Mouse (Mus musculus): Measurements from ENCODE around the gene Dhodh.
A peak's percentile ranks its signal among the peaks of the same experiment; 100 is the strongest.

DNA sequence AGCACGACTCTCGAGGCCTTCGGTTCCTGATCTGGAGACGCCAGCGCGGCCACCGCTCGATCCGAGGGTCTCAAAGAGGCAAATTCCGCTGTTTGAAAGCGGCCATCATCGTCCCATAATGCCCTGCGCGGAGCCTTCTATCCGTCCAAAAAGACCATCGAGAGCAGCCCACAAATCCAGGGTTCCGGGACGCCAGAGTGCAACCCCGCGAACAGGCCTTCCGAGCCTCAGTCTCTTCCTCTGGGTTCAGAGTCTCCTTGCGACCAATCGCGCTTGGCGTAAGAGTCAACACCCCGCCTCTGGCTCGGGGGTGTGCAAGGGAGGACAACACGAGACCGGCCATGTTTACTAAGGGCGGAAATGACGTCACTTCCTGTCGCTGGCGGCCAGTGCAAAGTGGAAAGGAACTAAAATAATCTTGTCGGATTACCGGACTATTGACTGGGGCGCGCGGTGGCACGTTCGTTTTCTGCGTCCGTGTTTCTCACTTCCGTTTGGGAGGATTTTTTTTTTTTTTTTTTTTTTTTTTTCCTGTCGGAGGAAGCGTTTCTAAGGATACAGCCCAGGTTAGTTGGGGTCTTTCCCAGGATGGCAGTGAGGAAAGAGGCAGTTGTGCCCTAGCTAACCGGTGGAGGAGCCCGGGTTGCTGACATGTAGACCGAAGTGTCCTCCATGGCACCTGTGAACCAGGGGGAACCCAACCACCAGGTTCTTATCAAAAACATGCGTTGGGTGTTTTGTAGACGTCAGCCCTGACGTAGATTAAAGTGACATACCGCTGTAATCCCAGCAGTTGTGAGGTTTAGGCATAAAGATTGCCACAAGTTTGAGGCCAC, 42.8 kb downstream of the Dhodh start, which contains the start of the genes Dhx38 and Txnl4b:
- TF ChIP-seq CTCF (IDR thresholded peaks at IDR 0.05) (no peak), EP300 (IDR thresholded peaks at IDR 0.05; ENCODE audit: insufficient read depth, low read depth, low read length) (peak; percentile 88), POLR2A (IDR thresholded peaks at IDR 0.05; ENCODE audit: insufficient read depth, low read depth, low read length) (no peak)
